Mouse (Mus musculus) C2C12 (cell line): ENCODE data around the gene Ell.

Experiments used
- CEBPB ChIP-seq: IDR thresholded peaks from one replicate; pipeline ENCODE4 v1.6.1; 2011; ENCODE audit warnings: low read depth, mild to moderate bottlenecking, control low read depth, moderate library complexity
- CTCF ChIP-seq: IDR thresholded peaks from one replicate; pipeline ENCODE4 v1.5.1; 2011; ENCODE audit not compliant: control insufficient read depth, insufficient read depth, insufficient read length
- FOSL1 ChIP-seq: IDR thresholded peaks from one replicate; pipeline ENCODE4 v1.8.0; 2011; ENCODE audit warnings: mild to moderate bottlenecking, low read length; ENCODE audit not compliant: poor library complexity, insufficient read depth, severe bottlenecking
- MAX ChIP-seq: IDR thresholded peaks from one replicate; pipeline ENCODE4 v1.6.1; 2011; ENCODE audit warnings: mild to moderate bottlenecking, control low read depth
- MYOG ChIP-seq: IDR thresholded peaks from one replicate; pipeline ENCODE4 v1.6.1; 2011; ENCODE audit not compliant: control insufficient read depth, insufficient read length; ENCODE audit errors: extremely low read depth
- USF1 ChIP-seq: IDR thresholded peaks from one replicate; pipeline ENCODE4 v1.6.1; 2011; ENCODE audit warnings: low read depth, mild to moderate bottlenecking, control low read depth, moderate library complexity

- peak; percentile 93 for TF ChIP-seq CTCF
- TF ChIP-seq CEBPB: no peak
- no peak for TF ChIP-seq MAX
- no peak for TF ChIP-seq USF1
- TF ChIP-seq MYOG: no peak
- no peak for TF ChIP-seq FOSL1
Observed at GRCm38 (mm10) chr8:70506328-70507026, 32.8 kb upstream of the Ell start, which contains the start of gene Rex1bd.
